Mouse (Mus musculus): ENCODE data around the gene Ros1.

DNA sequence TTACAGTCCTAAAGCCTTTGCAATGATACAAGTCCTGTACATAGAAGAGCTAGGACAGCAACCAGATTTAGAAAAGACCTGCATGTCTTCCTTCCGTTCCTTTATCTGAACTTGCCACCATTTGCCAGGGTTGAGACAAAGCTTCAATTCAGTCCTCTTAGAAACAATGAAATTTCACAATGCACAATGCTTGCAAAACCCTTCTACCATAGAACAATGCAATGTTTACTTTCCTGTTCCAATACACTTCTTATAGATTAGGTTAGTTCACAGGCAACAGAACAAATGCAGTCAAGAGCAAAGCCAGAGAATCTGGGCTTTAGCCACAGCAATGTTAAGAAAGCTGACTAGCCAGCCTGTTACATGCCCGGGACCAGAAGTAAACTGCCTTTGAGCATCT, 9.0 kb upstream of the Ros1 start:
- TF ChIP-seq CTCF (IDR thresholded peaks at IDR 0.05) (no peak), POLR2A (IDR thresholded peaks at IDR 0.05; ENCODE audit: insufficient read depth, low read depth, low read length) (no peak), EP300 (IDR thresholded peaks at IDR 0.05; ENCODE audit: insufficient read depth, low read depth, low read length) (no peak)

Data from heart, adult 2 months (tissue).